Mouse (Mus musculus) C2C12 (cell line): ENCODE measurements around the gene Farsb.

Experiments
- CEBPB ChIP-seq: IDR thresholded peaks from one replicate; pipeline ENCODE4 v1.6.1; 2011; ENCODE audit warnings: low read depth, mild to moderate bottlenecking, control low read depth, moderate library complexity
- CTCF ChIP-seq: IDR thresholded peaks from one replicate; pipeline ENCODE4 v1.5.1; 2011; ENCODE audit not compliant: control insufficient read depth, insufficient read depth, insufficient read length
- MAX ChIP-seq: IDR thresholded peaks from one replicate; pipeline ENCODE4 v1.6.1; 2011; ENCODE audit warnings: mild to moderate bottlenecking, control low read depth
- MYOD1 ChIP-seq: IDR thresholded peaks from one replicate; pipeline ENCODE4 v1.6.1; 2011; ENCODE audit warnings: low read depth; ENCODE audit not compliant: control insufficient read depth, insufficient read length
- USF1 ChIP-seq: IDR thresholded peaks from one replicate; pipeline ENCODE4 v1.6.1; 2011; ENCODE audit warnings: low read depth, mild to moderate bottlenecking, control low read depth, moderate library complexity

- no peak for TF ChIP-seq CTCF
- TF ChIP-seq MAX = no peak
- TF ChIP-seq USF1 = no peak
- TF ChIP-seq MYOD1 = no peak
- no peak for TF ChIP-seq CEBPB
Observed at GRCm38 (mm10) chr1:78502527-78502926, 13.8 kb upstream of the Farsb start.
